Mouse (Mus musculus) midbrain, embryonic 10.5 days (tissue): ENCODE measurements around the gene Tmprss4. TPM values are rescaled to one million over a fixed set of nuclear protein-coding genes. Genes with fewer than 3 reads are reported as not detected.

Experiments used
- DNase-seq: peaks from one replicate; pipeline ENCODE4 v3.0.0-alpha.2; 2017; ENCODE audit warnings: low spot score
- H3K27ac ChIP-seq: fragments of 300-500 bp; sonication (generic); replicated peaks from 2 replicates; pipeline ENCODE4 v1.5.1; 2016; ENCODE audit warnings: mild to moderate bottlenecking
- H3K27me3 ChIP-seq: fragments of 300-500 bp; sonication (generic); 2 replicates; pipeline ENCODE4 v1.6.1; 2016; ENCODE audit warnings: low read depth, mild to moderate bottlenecking; ENCODE audit not compliant: poor library complexity, severe bottlenecking
- H3K36me3 ChIP-seq: fragments of 300-500 bp; sonication (generic); 2 replicates; pipeline ENCODE4 v1.6.1; 2016; ENCODE audit warnings: mild to moderate bottlenecking, moderate library complexity
- H3K4me1 ChIP-seq: fragments of 300-500 bp; sonication (generic); 2 replicates; pipeline ENCODE4 v1.6.1; 2016
- H3K4me3 ChIP-seq: fragments of 300-500 bp; sonication (generic); 2 replicates; pipeline ENCODE4 v1.5.1; 2016; ENCODE audit warnings: mild to moderate bottlenecking, moderate library complexity
- H3K9me3 ChIP-seq: fragments of 300-500 bp; sonication (generic); replicated peaks from 2 replicates; pipeline ENCODE4 v1.6.1; 2016; ENCODE audit warnings: mild to moderate bottlenecking
- WGBS: fragments of 180-500 bp; shearing (Covaris S2); methylation state at CpG from one replicate; pipeline ENCODE4 v1.1.7; 2016; 5-methylcytosine and 5-hydroxymethylcytosine counted together
- polyA plus RNA-seq: library from polyadenylated mRNA; unstranded; fragments of >200 nt; fragmentation: Nextera tagmentation; extraction: Ambion mirVana; gene quantifications from 2 replicates; pipeline ENCODE4 v1.2.1, GENCODE M21; 2016

Gene Tmprss4
- polyA plus RNA-seq, 1 experiment from 2014 or later: not detected

DNA sequence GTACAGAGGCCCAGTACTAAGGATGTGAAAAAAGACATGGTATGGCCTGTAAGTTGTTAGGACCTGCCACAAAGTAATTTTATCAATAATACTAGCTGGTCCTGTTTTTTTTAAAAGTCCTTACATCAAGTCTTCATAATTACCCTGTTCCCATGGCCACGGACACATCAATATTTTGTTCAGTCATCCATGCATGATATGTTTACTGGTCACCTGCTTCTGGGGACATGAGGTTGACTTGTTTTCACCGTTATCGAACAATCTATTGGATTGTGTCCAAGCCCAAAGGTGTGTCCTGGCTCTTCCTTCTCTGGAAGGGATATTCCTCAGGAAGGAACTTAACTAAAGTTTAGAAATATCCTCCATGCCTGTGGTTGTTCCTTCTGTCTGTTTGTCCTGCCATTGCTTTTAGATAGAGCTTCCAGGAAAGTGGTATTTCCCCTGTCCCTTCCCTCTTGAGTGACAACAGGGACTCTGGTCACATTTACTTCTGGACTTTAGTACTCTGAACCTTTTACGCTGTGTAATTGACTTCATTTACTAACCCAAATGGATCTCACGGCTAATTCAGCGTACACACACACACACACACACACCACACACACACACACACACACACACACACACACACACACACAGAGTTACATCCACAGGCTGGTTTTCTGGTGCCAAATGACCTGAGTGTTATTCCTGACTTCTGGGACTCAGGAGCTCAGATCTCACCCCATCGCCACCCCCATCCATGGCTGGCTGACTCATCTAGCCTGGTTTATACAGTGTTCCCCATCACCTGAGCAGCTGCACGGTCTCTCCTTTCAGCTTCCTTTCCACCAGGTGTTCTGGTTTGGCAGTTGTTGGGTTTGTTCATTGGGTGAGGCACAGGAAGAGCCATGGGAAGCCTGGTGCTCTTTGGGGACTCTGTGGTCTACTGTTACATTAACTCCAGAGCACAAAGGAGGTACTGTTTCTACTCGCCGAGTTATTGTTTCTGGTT, 15.0 kb downstream of the Tmprss4 start:
- 91% methylated on average over 10 of the region's 10 CpGs for WGBS
- DNase-seq: no peak
- no peaks in the 10 kb centered on the region for H3K36me3 ChIP-seq
- H3K27me3 ChIP-seq: no peaks in the 10 kb centered on the region
- H3K27ac ChIP-seq: no peak overlapping the region
- H3K4me3 ChIP-seq: no peak overlapping the region
- no peaks in the 10 kb centered on the region for H3K9me3 ChIP-seq
- no peaks in the 10 kb centered on the region for H3K4me1 ChIP-seq

DNA sequence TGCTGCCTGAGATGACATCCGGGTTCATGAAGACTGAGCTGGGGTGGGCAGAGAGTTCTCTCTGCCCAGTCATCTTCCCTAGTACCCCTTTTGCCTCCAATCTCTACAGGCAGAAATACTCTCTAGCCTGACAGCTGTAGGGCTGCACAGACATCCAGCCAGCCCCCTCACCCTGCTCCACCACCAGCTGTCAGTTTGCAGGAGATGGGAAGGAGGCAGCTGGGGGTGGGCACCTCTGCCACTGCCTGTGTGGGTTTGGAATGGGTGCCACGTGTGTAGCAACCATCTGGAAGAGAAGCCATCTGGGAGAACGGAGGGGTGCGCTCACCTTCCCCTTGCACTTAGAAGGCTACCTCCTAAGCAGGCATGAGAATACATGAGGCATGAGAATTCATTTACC, 18.6 kb downstream of the Tmprss4 start:
- Histone ChIP-seq H3K36me3 (no peaks in the 10 kb centered on the region), H3K27me3 (no peaks in the 10 kb centered on the region), H3K27ac (no peak overlapping the region), H3K4me1 (no peaks in the 10 kb centered on the region), H3K4me3 (no peak overlapping the region), H3K9me3 (no peaks in the 10 kb centered on the region)
- no peak for DNase-seq
- WGBS: 83% methylated on average over 4 of the region's 4 CpGs

GRCm38 (mm10) chr9:45183266-45183665, 20.6 kb downstream of the Tmprss4 start:
- H3K9me3 ChIP-seq: no peaks in the 10 kb centered on the region
- H3K27ac ChIP-seq: no peak overlapping the region
- no peaks in the 10 kb centered on the region for H3K4me1 ChIP-seq
- H3K4me3 ChIP-seq: no peak overlapping the region
- no peaks in the 10 kb centered on the region for H3K36me3 ChIP-seq
- 86% methylated on average over 6 of the region's 6 CpGs for WGBS
- DNase-seq: no peak
- no peaks in the 10 kb centered on the region for H3K27me3 ChIP-seq

DNA sequence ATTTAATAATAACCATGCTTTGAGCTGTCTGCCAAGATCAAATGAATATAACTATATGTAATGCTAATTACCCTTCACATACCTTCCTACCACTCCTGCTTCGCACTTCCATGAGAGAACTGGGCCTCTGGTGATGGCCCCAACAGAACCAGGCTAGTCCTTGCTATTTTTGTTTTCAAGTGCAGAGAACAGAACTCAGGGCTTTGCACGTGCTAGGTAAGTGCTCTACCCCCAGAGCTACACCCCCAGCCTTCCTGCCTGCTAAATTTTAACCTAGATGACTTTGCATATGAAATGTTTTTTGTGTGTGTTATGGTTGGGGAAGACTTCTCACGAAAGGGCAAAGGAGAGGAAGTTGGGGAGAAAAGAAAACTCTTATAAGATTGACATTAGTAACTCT, 21.4 kb downstream of the Tmprss4 start:
- Histone ChIP-seq H3K27ac (no peak overlapping the region), H3K4me3 (no peak overlapping the region), H3K9me3 (no peaks in the 10 kb centered on the region), H3K36me3 (no peaks in the 10 kb centered on the region), H3K27me3 (no peaks in the 10 kb centered on the region), H3K4me1 (no peaks in the 10 kb centered on the region)
- WGBS: 72% methylated on average over 3 of the region's 3 CpGs
- no peak for DNase-seq

- Histone ChIP-seq H3K27me3 (no peaks in the 10 kb centered on the region), H3K4me1 (no peaks in the 10 kb centered on the region), H3K4me3 (no peak within 1 kb of the TSS), H3K36me3 (no peaks in the 10 kb centered on the region), H3K27ac (no peak within 1 kb of the TSS), H3K9me3 (no peaks in the 10 kb centered on the region)
- no peak for DNase-seq
- 62% methylated on average over 2 of the region's 2 CpGs for WGBS
These were observed 22.1 kb downstream of the Tmprss4 start, which contains the start of gene BC049352 for GRCm38 (mm10) chr9:45181770-45182169. BC049352 (plus strand) TSS chr9:45182007.

GRCm38 (mm10) chr9:45179282-45179681, 24.6 kb downstream of the Tmprss4 start:
- WGBS: 89% methylated on average over 5 of the region's 5 CpGs
- DNase-seq: no peak
- H3K4me3 ChIP-seq: no peak overlapping the region
- no peak overlapping the region for H3K27ac ChIP-seq
- no peaks in the 10 kb centered on the region for H3K27me3 ChIP-seq
- H3K36me3 ChIP-seq: no peaks in the 10 kb centered on the region
- no peaks in the 10 kb centered on the region for H3K4me1 ChIP-seq
- H3K9me3 ChIP-seq: no peaks in the 10 kb centered on the region

GRCm38 (mm10) chr9:45173475-45173874, 30.4 kb downstream of the Tmprss4 start:
- no peaks in the 10 kb centered on the region for H3K9me3 ChIP-seq
- 80% methylated on average over 3 of the region's 3 CpGs for WGBS
- no peak overlapping the region for H3K27ac ChIP-seq
- DNase-seq: no peak
- no peaks in the 10 kb centered on the region for H3K36me3 ChIP-seq
- H3K4me3 ChIP-seq: no peak overlapping the region
- no peaks in the 10 kb centered on the region for H3K4me1 ChIP-seq
- no peaks in the 10 kb centered on the region for H3K27me3 ChIP-seq

GRCm38 (mm10) chr9:45171073-45171610, 32.8 kb downstream of the Tmprss4 start:
- no peaks in the 10 kb centered on the region for H3K36me3 ChIP-seq
- H3K4me1 ChIP-seq: no peaks in the 10 kb centered on the region
- no peak overlapping the region for H3K4me3 ChIP-seq
- no peak for DNase-seq
- H3K27ac ChIP-seq: no peak overlapping the region
- 67% methylated on average over 1 of the region's 1 CpGs for WGBS
- H3K9me3 ChIP-seq: no peaks in the 10 kb centered on the region
- H3K27me3 ChIP-seq: no peaks in the 10 kb centered on the region

- Histone ChIP-seq H3K27ac (no peak overlapping the region), H3K4me3 (no peak overlapping the region), H3K9me3 (no peaks in the 10 kb centered on the region), H3K4me1 (no peaks in the 10 kb centered on the region), H3K27me3 (no peaks in the 10 kb centered on the region), H3K36me3 (no peaks in the 10 kb centered on the region)
- 87% methylated on average over 5 of the region's 5 CpGs for WGBS
- no peak for DNase-seq
These were observed 33.7 kb downstream of the Tmprss4 start for GRCm38 (mm10) chr9:45170150-45170549.

DNA sequence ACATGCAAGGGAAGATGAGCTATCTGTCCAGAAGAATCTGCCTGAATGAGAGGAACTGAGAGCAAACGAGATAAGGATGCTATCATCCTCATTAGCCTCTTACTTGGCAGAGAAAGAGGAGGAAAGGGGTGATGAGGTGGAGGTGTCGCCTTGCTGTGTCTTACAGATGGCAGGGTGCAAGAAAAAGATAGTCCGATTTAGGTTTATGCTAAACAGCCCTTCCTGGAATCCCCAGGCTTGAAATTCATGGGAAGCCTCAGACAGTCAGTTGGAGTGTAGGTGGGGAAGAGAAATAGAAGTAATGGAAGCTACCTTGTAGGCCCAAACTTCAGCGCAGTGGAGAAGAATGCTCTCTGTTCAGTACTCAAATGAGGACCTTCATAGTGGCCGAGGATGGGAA, 36.0 kb downstream of the Tmprss4 start:
- H3K36me3 ChIP-seq: no peaks in the 10 kb centered on the region
- no peak overlapping the region for H3K4me3 ChIP-seq
- no peaks in the 10 kb centered on the region for H3K4me1 ChIP-seq
- no peaks in the 10 kb centered on the region for H3K27me3 ChIP-seq
- H3K9me3 ChIP-seq: no peaks in the 10 kb centered on the region
- DNase-seq: no peak
- WGBS: 78% methylated on average over 5 of the region's 5 CpGs
- H3K27ac ChIP-seq: no peak overlapping the region

- Histone ChIP-seq H3K4me3 (no peak overlapping the region), H3K9me3 (no peaks in the 10 kb centered on the region), H3K36me3 (no peaks in the 10 kb centered on the region), H3K27me3 (peaks cover 6% of the 10 kb centered on the region; the same call in 1 of the 2 replicates), H3K4me1 (no peaks in the 10 kb centered on the region), H3K27ac (no peak overlapping the region)
- no peak for DNase-seq
- WGBS: 74% methylated on average over 7 of the region's 7 CpGs
These were observed 50.5 kb downstream of the Tmprss4 start for GRCm38 (mm10) chr9:45153361-45153760.

DNA sequence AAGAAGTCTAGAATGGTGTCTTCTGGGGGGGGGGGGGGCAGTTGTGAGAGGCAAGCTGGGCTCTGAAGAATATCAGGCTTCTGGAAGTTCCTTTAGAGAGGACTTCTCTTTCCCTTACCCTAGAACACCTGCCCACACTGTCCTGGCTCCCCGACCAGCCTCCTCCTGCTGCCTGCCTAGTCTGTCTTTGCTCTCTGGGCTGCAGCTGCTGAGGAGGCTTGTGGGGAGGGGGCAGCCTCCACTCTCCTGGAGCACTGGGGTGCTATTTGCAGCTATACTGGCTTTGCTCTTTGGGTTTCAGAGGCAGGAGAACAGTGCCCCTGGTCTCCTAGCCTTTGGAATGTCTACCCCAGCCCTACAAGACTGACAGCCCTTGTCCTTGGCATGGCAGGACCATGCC, 53.0 kb downstream of the Tmprss4 start:
- Histone ChIP-seq H3K4me3 (no peak overlapping the region), H3K9me3 (no peaks in the 10 kb centered on the region), H3K36me3 (no peaks in the 10 kb centered on the region), H3K4me1 (peaks cover 2% of the 10 kb centered on the region), H3K27ac (no peak overlapping the region), H3K27me3 (peaks cover 28% of the 10 kb centered on the region)
- WGBS: 60% methylated on average over 1 of the region's 1 CpGs
- DNase-seq: no peak

- H3K27me3 ChIP-seq: peaks cover 75% of the 10 kb centered on the region
- DNase-seq: peak; percentile 69
These were observed 57.7 kb downstream of the Tmprss4 start for GRCm38 (mm10) chr9:45146267-45146597.

More at GRCm38 (mm10) chr9:45146267-45146597, 57.7 kb downstream of the Tmprss4 start:
- peak overlapping the region; percentile 54 for H3K4me3 ChIP-seq
- H3K9me3 ChIP-seq: no peaks in the 10 kb centered on the region
- H3K27ac ChIP-seq: no peak overlapping the region
- H3K36me3 ChIP-seq: no peaks in the 10 kb centered on the region
- H3K4me1 ChIP-seq: peaks cover 8% of the 10 kb centered on the region
- 3% methylated on average over 5 of the region's 5 CpGs for WGBS
